Mouse (Mus musculus) stomach, embryonic 14.5 days (tissue): Measurements from ENCODE around the gene Pced1b. TPM values are rescaled to one million over a fixed set of nuclear protein-coding genes. Genes with fewer than 3 reads are reported as not detected.

Experiments
- ATAC-seq: fragments of 200-750 bp; cut with Nextera tagmentation; 2 replicates; pipeline ENCODE4 v1.8.0; 2017; ENCODE audit warnings: low read depth, moderate TSS enrichment; ENCODE audit not compliant: insufficient number of reproducible peaks, insufficient read depth, low FRiP score
- H3K27ac ChIP-seq: fragments of 300-500 bp; sonication (generic); 2 replicates; pipeline ENCODE4 v1.5.1; 2014; ENCODE audit warnings: mild to moderate bottlenecking, low read length, moderate library complexity, mixed read lengths
- H3K27me3 ChIP-seq: fragments of 300-500 bp; sonication (generic); 2 replicates; pipeline ENCODE4 v1.6.1; 2014; ENCODE audit warnings: low read length, control low read depth, mixed read lengths; ENCODE audit not compliant: control insufficient read depth, insufficient read depth
- H3K36me3 ChIP-seq: fragments of 300-500 bp; sonication (generic); 2 replicates; pipeline ENCODE4 v1.6.1; 2014; ENCODE audit warnings: mild to moderate bottlenecking, control low read depth, low read length, moderate library complexity, mixed read lengths; ENCODE audit not compliant: control insufficient read depth, insufficient read depth
- H3K4me1 ChIP-seq: fragments of 300-500 bp; sonication (generic); 2 replicates; pipeline ENCODE4 v1.6.1; 2014; ENCODE audit warnings: low read length, control low read depth, mixed read lengths; ENCODE audit not compliant: control insufficient read depth, insufficient read depth
- H3K4me2 ChIP-seq: fragments of 300-500 bp; sonication (generic); replicated peaks from 2 replicates; pipeline ENCODE4 v1.6.1; 2014; ENCODE audit warnings: low read depth, low read length, control low read depth
- H3K4me3 ChIP-seq: fragments of 300-500 bp; sonication (generic); 2 replicates; pipeline ENCODE4 v1.5.1; 2014; ENCODE audit warnings: low read depth, low read length, control low read depth
- H3K9ac ChIP-seq: fragments of 300-500 bp; sonication (generic); replicated peaks from 2 replicates; pipeline ENCODE4 v1.6.1; 2014; ENCODE audit warnings: low read depth, mild to moderate bottlenecking, control low read depth, low read length, moderate library complexity, mixed read lengths
- H3K9me3 ChIP-seq: fragments of 300-500 bp; sonication (generic); 2 replicates; pipeline ENCODE4 v1.6.1; 2016; ENCODE audit warnings: low read depth, low read length, control low read depth; ENCODE audit not compliant: control insufficient read depth
- WGBS: fragments of 180-500 bp; shearing (Covaris S2); extraction: QIAGEN DNeasy Blood & Tissue Kit; methylation state at CpG from one replicate; pipeline ENCODE4 v1.1.7; 2014; 5-methylcytosine and 5-hydroxymethylcytosine counted together
- polyA plus RNA-seq: library from polyadenylated mRNA; unstranded; fragments of >200 nt; fragmentation: Nextera tagmentation; extraction: Ambion mirVana; gene quantifications from 2 replicates; pipeline ENCODE4 v1.2.1, GENCODE M21; 2014

Gene Pced1b
- polyA plus RNA-seq, 1 experiment from 2014 or later = 4.1 TPM

GRCm38 (mm10) chr15:97277328-97277727 lies 30.4 kb downstream of the Pced1b start:
- Histone ChIP-seq H3K4me2 (no peak overlapping the region), H3K9ac (no peak overlapping the region), H3K27me3 (no peaks in the 10 kb centered on the region), H3K27ac (no peak overlapping the region), H3K36me3 (no peaks in the 10 kb centered on the region), H3K4me3 (no peak overlapping the region), H3K9me3 (no peaks in the 10 kb centered on the region), H3K4me1 (0 out of 2 replicates have a peak, but pooled peaks cover 5% of the 10 kb centered on the region)
- 73% methylated on average over 10 of the region's 10 CpGs for WGBS
- no peak for ATAC-seq

GRCm38 (mm10) chr15:97278340-97278948 lies 31.5 kb downstream of the Pced1b start:
- H3K27ac ChIP-seq = no peak overlapping the region
- H3K9ac ChIP-seq = no peak overlapping the region
- no peak for ATAC-seq
- 89% methylated on average over 9 of the region's 9 CpGs for WGBS
- H3K4me1 ChIP-seq = 0 out of 2 replicates have a peak, but pooled peaks cover 5% of the 10 kb centered on the region
- H3K4me3 ChIP-seq = no peak overlapping the region
- no peak overlapping the region for H3K4me2 ChIP-seq
- no peaks in the 10 kb centered on the region for H3K9me3 ChIP-seq
- no peaks in the 10 kb centered on the region for H3K27me3 ChIP-seq
- no peaks in the 10 kb centered on the region for H3K36me3 ChIP-seq

DNA sequence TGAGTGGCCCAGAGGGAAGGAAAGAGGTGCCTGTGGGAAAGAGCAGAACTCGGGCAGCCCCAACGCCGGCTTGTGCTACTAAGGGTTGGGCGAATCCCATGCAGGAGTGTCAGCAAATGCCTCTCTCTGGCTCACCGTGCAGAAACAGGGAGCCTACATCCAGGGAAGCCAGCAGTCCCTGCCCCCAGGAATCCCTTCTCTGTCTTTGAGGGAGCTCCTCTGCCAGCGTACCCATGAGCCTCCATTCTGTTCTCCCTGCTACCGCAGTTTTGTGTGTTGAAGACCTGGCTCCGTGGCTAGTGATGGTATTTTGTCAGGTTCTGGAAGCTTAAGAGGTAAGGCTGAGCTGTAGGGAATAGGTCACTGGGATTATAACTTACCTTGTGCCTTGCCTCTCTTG lies 33.2 kb downstream of the Pced1b start:
- Histone ChIP-seq H3K27ac (no peak overlapping the region), H3K4me3 (no peak overlapping the region), H3K9me3 (no peaks in the 10 kb centered on the region), H3K4me2 (no peak overlapping the region), H3K36me3 (no peaks in the 10 kb centered on the region), H3K27me3 (no peaks in the 10 kb centered on the region), H3K4me1 (0 out of 2 replicates have a peak, but pooled peaks cover 5% of the 10 kb centered on the region), H3K9ac (no peak overlapping the region)
- WGBS = 79% methylated on average over 8 of the region's 8 CpGs
- no peak for ATAC-seq

DNA sequence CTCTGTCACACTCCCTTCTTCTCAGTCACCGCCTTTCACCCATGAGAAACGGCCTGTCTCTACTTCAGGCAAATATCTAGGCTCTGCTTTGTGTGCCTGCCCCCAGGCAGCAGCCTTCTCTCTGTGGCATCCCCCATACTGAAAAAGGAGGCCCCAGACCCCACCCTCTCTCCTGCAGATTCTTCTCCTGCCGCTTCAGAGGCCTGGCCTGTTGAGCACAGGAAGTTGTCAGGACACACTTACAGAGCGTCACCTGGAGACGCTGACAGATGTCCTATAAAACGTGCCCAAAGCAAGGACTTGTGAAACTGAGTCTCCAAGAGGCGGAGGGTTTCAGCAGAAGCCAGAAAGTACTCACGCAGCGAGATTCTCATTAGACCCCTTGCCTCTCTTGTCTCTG lies 33.9 kb downstream of the Pced1b start:
- Histone ChIP-seq H3K27me3 (no peaks in the 10 kb centered on the region), H3K36me3 (no peaks in the 10 kb centered on the region), H3K4me3 (no peak overlapping the region), H3K9me3 (no peaks in the 10 kb centered on the region), H3K4me1 (0 out of 2 replicates have a peak, but pooled peaks cover 5% of the 10 kb centered on the region), H3K4me2 (no peak overlapping the region), H3K27ac (no peak overlapping the region), H3K9ac (no peak overlapping the region)
- no peak for ATAC-seq
- 56% methylated on average over 9 of the region's 9 CpGs for WGBS

- H3K27me3 ChIP-seq = no peaks in the 10 kb centered on the region
- no peak overlapping the region for H3K9ac ChIP-seq
- H3K36me3 ChIP-seq = no peaks in the 10 kb centered on the region
- H3K4me3 ChIP-seq = no peak overlapping the region
- H3K27ac ChIP-seq = no peak overlapping the region
- 55% methylated on average over 10 of the region's 10 CpGs for WGBS
- 0 out of 2 replicates have a peak, but pooled peaks cover 5% of the 10 kb centered on the region for H3K4me1 ChIP-seq
- ATAC-seq = no peak
- no peak overlapping the region for H3K4me2 ChIP-seq
- no peaks in the 10 kb centered on the region for H3K9me3 ChIP-seq
Measured at GRCm38 (mm10) chr15:97281712-97282571, 35.0 kb downstream of the Pced1b start.

GRCm38 (mm10) chr15:97282572-97282881 lies 35.6 kb downstream of the Pced1b start:
- 51% methylated on average over 6 of the region's 6 CpGs for WGBS
- Histone ChIP-seq H3K27ac (no peak overlapping the region), H3K4me2 (no peak overlapping the region), H3K9me3 (no peaks in the 10 kb centered on the region), H3K36me3 (no peaks in the 10 kb centered on the region), H3K4me1 (0 out of 2 replicates have a peak, but pooled peaks cover 5% of the 10 kb centered on the region), H3K9ac (no peak overlapping the region), H3K27me3 (no peaks in the 10 kb centered on the region), H3K4me3 (no peak overlapping the region)
- ATAC-seq = no peak

- ATAC-seq = no peak
- Histone ChIP-seq H3K4me1 (0 out of 2 replicates have a peak, but pooled peaks cover 5% of the 10 kb centered on the region), H3K4me2 (no peak overlapping the region), H3K9ac (no peak overlapping the region), H3K36me3 (no peaks in the 10 kb centered on the region), H3K9me3 (no peaks in the 10 kb centered on the region), H3K4me3 (no peak overlapping the region), H3K27ac (no peak overlapping the region), H3K27me3 (no peaks in the 10 kb centered on the region)
- WGBS = 73% methylated on average over 5 of the region's 5 CpGs
Measured at GRCm38 (mm10) chr15:97284201-97284600, 37.3 kb downstream of the Pced1b start.

- Histone ChIP-seq H3K4me2 (no peak overlapping the region), H3K27ac (no peak overlapping the region), H3K4me1 (0 out of 2 replicates have a peak, but pooled peaks cover 3% of the 10 kb centered on the region), H3K9me3 (no peaks in the 10 kb centered on the region), H3K9ac (no peak overlapping the region), H3K27me3 (no peaks in the 10 kb centered on the region), H3K4me3 (no peak overlapping the region), H3K36me3 (no peaks in the 10 kb centered on the region)
- no peak for ATAC-seq
- WGBS = 88% methylated on average over 10 of the region's 10 CpGs
Measured at GRCm38 (mm10) chr15:97285665-97286212, 38.8 kb downstream of the Pced1b start.
